Mouse (Mus musculus): ENCODE results near the gene Man1c1. TPM values are rescaled to one million over a fixed set of nuclear protein-coding genes. Genes with fewer than 3 reads are reported as not detected.

Man1c1 gene
- polyA plus RNA-seq, 1 experiment from 2014 or later: 2.6 TPM

GRCm38 (mm10) chr4:134674970-134675369 is 29.1 kb downstream of the Man1c1 start:
- no peak overlapping the region for H3K9ac ChIP-seq (ENCODE audit: low read length)
- peaks cover 19% of the 10 kb centered on the region for H3K4me1 ChIP-seq (ENCODE audit: control insufficient read depth, insufficient read depth, low read length)
- no peak overlapping the region for H3K27ac ChIP-seq (replicated peaks; ENCODE audit: low read depth, low read length)
- no peaks in the 10 kb centered on the region for H3K9me3 ChIP-seq (ENCODE audit: control insufficient read depth, low read length)
- H3K4me3 ChIP-seq (ENCODE audit: low read depth, low read length): no peak overlapping the region
- H3K36me3 ChIP-seq (ENCODE audit: control insufficient read depth, insufficient read depth, low read length): no peaks in the 10 kb centered on the region
- ATAC-seq (ENCODE audit: insufficient number of reproducible peaks, low FRiP score, low TSS enrichment, low read depth): no peak
- H3K27me3 ChIP-seq (ENCODE audit: control insufficient read depth, insufficient read depth, low read length): no peaks in the 10 kb centered on the region
- WGBS: 95% methylated on average over 3 of the region's 3 CpGs
- no peak overlapping the region for H3K4me2 ChIP-seq (ENCODE audit: low read depth, severe bottlenecking)
- DNase-seq (ENCODE audit: low spot score): no peak

- DNase-seq (ENCODE audit: low spot score): no peak
- Histone ChIP-seq H3K4me1 (ENCODE audit: control insufficient read depth, insufficient read depth, low read length) (peaks cover 19% of the 10 kb centered on the region), H3K9ac (ENCODE audit: low read length) (no peak overlapping the region), H3K27ac (replicated peaks; ENCODE audit: low read depth, low read length) (no peak overlapping the region), H3K27me3 (ENCODE audit: control insufficient read depth, insufficient read depth, low read length) (no peaks in the 10 kb centered on the region), H3K36me3 (ENCODE audit: control insufficient read depth, insufficient read depth, low read length) (no peaks in the 10 kb centered on the region), H3K4me3 (ENCODE audit: low read depth, low read length) (no peak overlapping the region), H3K9me3 (ENCODE audit: control insufficient read depth, low read length) (no peaks in the 10 kb centered on the region), H3K4me2 (ENCODE audit: low read depth, severe bottlenecking) (no peak overlapping the region)
- WGBS: 94% methylated on average over 12 of the region's 12 CpGs
- no peak for ATAC-seq (ENCODE audit: insufficient number of reproducible peaks, low FRiP score, low TSS enrichment, low read depth)
Observed at GRCm38 (mm10) chr4:134673882-134674463, 30.1 kb downstream of the Man1c1 start.

GRCm38 (mm10) chr4:134673151-134673550 is 30.9 kb downstream of the Man1c1 start:
- peaks cover 19% of the 10 kb centered on the region for H3K4me1 ChIP-seq (ENCODE audit: control insufficient read depth, insufficient read depth, low read length)

GRCm38 (mm10) chr4:134672326-134672725 is 31.8 kb downstream of the Man1c1 start:
- H3K9ac ChIP-seq (ENCODE audit: low read length): no peak overlapping the region
- H3K4me3 ChIP-seq (ENCODE audit: low read depth, low read length): no peak overlapping the region
- DNase-seq (ENCODE audit: low spot score): no peak
- ATAC-seq (ENCODE audit: insufficient number of reproducible peaks, low FRiP score, low TSS enrichment, low read depth): no peak
- no peaks in the 10 kb centered on the region for H3K27me3 ChIP-seq (ENCODE audit: control insufficient read depth, insufficient read depth, low read length)
- peaks cover 15% of the 10 kb centered on the region for H3K4me1 ChIP-seq (ENCODE audit: control insufficient read depth, insufficient read depth, low read length)
- no peak overlapping the region for H3K4me2 ChIP-seq (ENCODE audit: low read depth, severe bottlenecking)
- no peaks in the 10 kb centered on the region for H3K9me3 ChIP-seq (ENCODE audit: control insufficient read depth, low read length)
- H3K36me3 ChIP-seq (ENCODE audit: control insufficient read depth, insufficient read depth, low read length): no peaks in the 10 kb centered on the region
- WGBS: 84% methylated on average over 8 of the region's 8 CpGs
- H3K27ac ChIP-seq (replicated peaks; ENCODE audit: low read depth, low read length): no peak overlapping the region

More at GRCm38 (mm10) chr4:134673151-134673550, 30.9 kb downstream of the Man1c1 start:
- Histone ChIP-seq H3K36me3 (ENCODE audit: control insufficient read depth, insufficient read depth, low read length) (no peaks in the 10 kb centered on the region), H3K27ac (replicated peaks; ENCODE audit: low read depth, low read length) (no peak overlapping the region), H3K4me3 (ENCODE audit: low read depth, low read length) (no peak overlapping the region), H3K9ac (ENCODE audit: low read length) (no peak overlapping the region), H3K4me2 (ENCODE audit: low read depth, severe bottlenecking) (no peak overlapping the region), H3K27me3 (ENCODE audit: control insufficient read depth, insufficient read depth, low read length) (no peaks in the 10 kb centered on the region), H3K9me3 (ENCODE audit: control insufficient read depth, low read length) (no peaks in the 10 kb centered on the region)
- ATAC-seq (ENCODE audit: insufficient number of reproducible peaks, low FRiP score, low TSS enrichment, low read depth) (no peak), DNase-seq (ENCODE audit: low spot score) (no peak)
- WGBS: 87% methylated on average over 8 of the region's 8 CpGs

- no peak overlapping the region for H3K27ac ChIP-seq (replicated peaks; ENCODE audit: low read depth, low read length)
- no peak for DNase-seq (ENCODE audit: low spot score)
- WGBS: 90% methylated on average over 16 of the region's 16 CpGs
- H3K9me3 ChIP-seq (ENCODE audit: control insufficient read depth, low read length): no peaks in the 10 kb centered on the region
- H3K9ac ChIP-seq (ENCODE audit: low read length): no peak overlapping the region
- H3K4me2 ChIP-seq (ENCODE audit: low read depth, severe bottlenecking): no peak overlapping the region
- H3K36me3 ChIP-seq (ENCODE audit: control insufficient read depth, insufficient read depth, low read length): no peaks in the 10 kb centered on the region
- ATAC-seq (ENCODE audit: insufficient number of reproducible peaks, low FRiP score, low TSS enrichment, low read depth): no peak
- peaks cover 13% of the 10 kb centered on the region for H3K4me1 ChIP-seq (ENCODE audit: control insufficient read depth, insufficient read depth, low read length)
- no peak overlapping the region for H3K4me3 ChIP-seq (ENCODE audit: low read depth, low read length)
- no peaks in the 10 kb centered on the region for H3K27me3 ChIP-seq (ENCODE audit: control insufficient read depth, insufficient read depth, low read length)
Observed at GRCm38 (mm10) chr4:134671660-134672173, 32.4 kb downstream of the Man1c1 start.

- peaks cover 9% of the 10 kb centered on the region for H3K4me1 ChIP-seq (ENCODE audit: control insufficient read depth, insufficient read depth, low read length)
- no peak overlapping the region for H3K4me2 ChIP-seq (ENCODE audit: low read depth, severe bottlenecking)
- no peak overlapping the region for H3K27ac ChIP-seq (replicated peaks; ENCODE audit: low read depth, low read length)
- H3K9ac ChIP-seq (ENCODE audit: low read length): no peak overlapping the region
- no peaks in the 10 kb centered on the region for H3K36me3 ChIP-seq (ENCODE audit: control insufficient read depth, insufficient read depth, low read length)
- H3K9me3 ChIP-seq (ENCODE audit: control insufficient read depth, low read length): no peaks in the 10 kb centered on the region
- H3K4me3 ChIP-seq (ENCODE audit: low read depth, low read length): no peak overlapping the region
- ATAC-seq (ENCODE audit: insufficient number of reproducible peaks, low FRiP score, low TSS enrichment, low read depth) (no peak), DNase-seq (ENCODE audit: low spot score) (no peak)
- no peaks in the 10 kb centered on the region for H3K27me3 ChIP-seq (ENCODE audit: control insufficient read depth, insufficient read depth, low read length)
- 68% methylated on average over 17 of the region's 17 CpGs for WGBS
Observed at GRCm38 (mm10) chr4:134669742-134670354, 34.2 kb downstream of the Man1c1 start.

GRCm38 (mm10) chr4:134668355-134669028 is 35.6 kb downstream of the Man1c1 start:
- peaks cover 9% of the 10 kb centered on the region for H3K4me1 ChIP-seq (ENCODE audit: control insufficient read depth, insufficient read depth, low read length)
- H3K4me2 ChIP-seq (ENCODE audit: low read depth, severe bottlenecking): no peak overlapping the region
- DNase-seq (ENCODE audit: low spot score): no peak
- H3K4me3 ChIP-seq (ENCODE audit: low read depth, low read length): no peak overlapping the region
- no peak for ATAC-seq (ENCODE audit: insufficient number of reproducible peaks, low FRiP score, low TSS enrichment, low read depth)
- H3K27me3 ChIP-seq (ENCODE audit: control insufficient read depth, insufficient read depth, low read length): no peaks in the 10 kb centered on the region
- no peaks in the 10 kb centered on the region for H3K9me3 ChIP-seq (ENCODE audit: control insufficient read depth, low read length)
- no peak overlapping the region for H3K27ac ChIP-seq (replicated peaks; ENCODE audit: low read depth, low read length)
- WGBS: 60% methylated on average over 12 of the region's 12 CpGs
- no peak overlapping the region for H3K9ac ChIP-seq (ENCODE audit: low read length)
- H3K36me3 ChIP-seq (ENCODE audit: control insufficient read depth, insufficient read depth, low read length): no peaks in the 10 kb centered on the region

GRCm38 (mm10) chr4:134666391-134666790 is 37.7 kb downstream of the Man1c1 start:
- 87% methylated on average over 19 of the region's 19 CpGs for WGBS
- no peaks in the 10 kb centered on the region for H3K36me3 ChIP-seq (ENCODE audit: control insufficient read depth, insufficient read depth, low read length)
- ATAC-seq (ENCODE audit: insufficient number of reproducible peaks, low FRiP score, low TSS enrichment, low read depth): no peak
- no peaks in the 10 kb centered on the region for H3K27me3 ChIP-seq (ENCODE audit: control insufficient read depth, insufficient read depth, low read length)
- no peaks in the 10 kb centered on the region for H3K9me3 ChIP-seq (ENCODE audit: control insufficient read depth, low read length)
- no peak for DNase-seq (ENCODE audit: low spot score)
- no peak overlapping the region for H3K4me2 ChIP-seq (ENCODE audit: low read depth, severe bottlenecking)
- no peak overlapping the region for H3K27ac ChIP-seq (replicated peaks; ENCODE audit: low read depth, low read length)
- H3K4me3 ChIP-seq (ENCODE audit: low read depth, low read length): no peak overlapping the region
- H3K9ac ChIP-seq (ENCODE audit: low read length): no peak overlapping the region
- H3K4me1 ChIP-seq (ENCODE audit: control insufficient read depth, insufficient read depth, low read length): no peaks in the 10 kb centered on the region; the same call in 1 of the 2 replicates

All from limb, embryonic 11.5 days (tissue).